Mouse (Mus musculus): Measurements from ENCODE around the gene Cryl1. TPM values are rescaled to one million over a fixed set of nuclear protein-coding genes. Genes with fewer than 3 reads are reported as not detected.

Cryl1 gene
- polyA plus RNA-seq, 1 experiment from 2014 or later = 51.1 TPM

GRCm38 (mm10) chr14:57397221-57397620, 1.1 kb downstream of the Cryl1 start:
- Histone ChIP-seq H3K9me3 (no peaks in the 10 kb centered on the region), H3K27me3 (no peaks in the 10 kb centered on the region), H3K36me3 (no peaks in the 10 kb centered on the region), H3K4me1 (peaks cover 10% of the 10 kb centered on the region; the same call in 1 of the 2 replicates), H3K27ac (no peak overlapping the region), H3K4me3 (peak overlapping the region; percentile 71; the same call in 1 of the 2 replicates), H3K4me2 (peak overlapping the region; percentile 2; the same call in 1 of the 2 replicates), H3K9ac (no peak overlapping the region)
- no peak for ATAC-seq (ENCODE audit: insufficient number of reproducible peaks, low FRiP score, low TSS enrichment, low read depth)
- 89% methylated on average over 5 of the region's 5 CpGs for WGBS

- H3K9me3 ChIP-seq = no peaks in the 10 kb centered on the region
- H3K9ac ChIP-seq = no peak overlapping the region
- H3K4me3 ChIP-seq = no peak overlapping the region
- peaks cover 10% of the 10 kb centered on the region; the same call in 1 of the 2 replicates for H3K4me1 ChIP-seq
- 59% methylated on average over 2 of the region's 2 CpGs for WGBS
- no peaks in the 10 kb centered on the region for H3K27me3 ChIP-seq
- no peak overlapping the region for H3K4me2 ChIP-seq
- no peak for ATAC-seq (ENCODE audit: insufficient number of reproducible peaks, low FRiP score, low TSS enrichment, low read depth)
- H3K27ac ChIP-seq = no peak overlapping the region
- H3K36me3 ChIP-seq = no peaks in the 10 kb centered on the region
Observed at GRCm38 (mm10) chr14:57395470-57395869, 2.9 kb downstream of the Cryl1 start.

- Histone ChIP-seq H3K9ac (no peak overlapping the region), H3K27me3 (no peaks in the 10 kb centered on the region), H3K4me3 (no peak overlapping the region), H3K4me1 (peaks cover under 1% of the 10 kb centered on the region; the same call in 1 of the 2 replicates), H3K4me2 (no peak overlapping the region), H3K9me3 (no peaks in the 10 kb centered on the region), H3K36me3 (no peaks in the 10 kb centered on the region), H3K27ac (no peak overlapping the region)
- 60% methylated on average over 5 of the region's 5 CpGs for WGBS
- no peak for ATAC-seq (ENCODE audit: insufficient number of reproducible peaks, low FRiP score, low TSS enrichment, low read depth)
Observed at GRCm38 (mm10) chr14:57392278-57392677, 6.1 kb downstream of the Cryl1 start.

GRCm38 (mm10) chr14:57391621-57392020, 6.7 kb downstream of the Cryl1 start:
- Histone ChIP-seq H3K9ac (no peak overlapping the region), H3K4me1 (peaks cover 5% of the 10 kb centered on the region), H3K27ac (no peak overlapping the region), H3K36me3 (no peaks in the 10 kb centered on the region), H3K27me3 (no peaks in the 10 kb centered on the region), H3K4me2 (no peak overlapping the region), H3K4me3 (no peak overlapping the region), H3K9me3 (no peaks in the 10 kb centered on the region)
- ATAC-seq (ENCODE audit: insufficient number of reproducible peaks, low FRiP score, low TSS enrichment, low read depth) = no peak
- 69% methylated on average over 4 of the region's 4 CpGs for WGBS

GRCm38 (mm10) chr14:57386758-57387561, 11.4 kb downstream of the Cryl1 start:
- no peak overlapping the region for H3K4me3 ChIP-seq
- no peak for ATAC-seq (ENCODE audit: insufficient number of reproducible peaks, low FRiP score, low TSS enrichment, low read depth)

GRCm38 (mm10) chr14:57385667-57386066, 12.7 kb downstream of the Cryl1 start:
- Histone ChIP-seq H3K27me3 (no peaks in the 10 kb centered on the region), H3K9me3 (no peaks in the 10 kb centered on the region), H3K9ac (no peak overlapping the region), H3K36me3 (no peaks in the 10 kb centered on the region), H3K4me2 (no peak overlapping the region), H3K4me3 (no peak overlapping the region), H3K27ac (no peak overlapping the region), H3K4me1 (peaks cover 5% of the 10 kb centered on the region)
- no peak for ATAC-seq (ENCODE audit: insufficient number of reproducible peaks, low FRiP score, low TSS enrichment, low read depth)
- WGBS = 85% methylated on average over 5 of the region's 5 CpGs

More at GRCm38 (mm10) chr14:57386758-57387561, 11.4 kb downstream of the Cryl1 start:
- no peaks in the 10 kb centered on the region for H3K27me3 ChIP-seq
- 41% methylated on average over 14 of the region's 14 CpGs for WGBS
- H3K9me3 ChIP-seq = no peaks in the 10 kb centered on the region
- no peak overlapping the region for H3K4me2 ChIP-seq
- no peak overlapping the region for H3K9ac ChIP-seq
- H3K4me1 ChIP-seq = peaks cover 5% of the 10 kb centered on the region
- H3K36me3 ChIP-seq = no peaks in the 10 kb centered on the region
- no peak overlapping the region for H3K27ac ChIP-seq

- no peaks in the 10 kb centered on the region for H3K36me3 ChIP-seq
- no peak for ATAC-seq (ENCODE audit: insufficient number of reproducible peaks, low FRiP score, low TSS enrichment, low read depth)
- no peaks in the 10 kb centered on the region for H3K9me3 ChIP-seq
- H3K9ac ChIP-seq = no peak overlapping the region
- 81% methylated on average over 5 of the region's 5 CpGs for WGBS
- H3K27me3 ChIP-seq = no peaks in the 10 kb centered on the region
- no peak overlapping the region for H3K4me3 ChIP-seq
- H3K4me1 ChIP-seq = no peaks in the 10 kb centered on the region
- H3K27ac ChIP-seq = no peak overlapping the region
- no peak overlapping the region for H3K4me2 ChIP-seq
Observed at GRCm38 (mm10) chr14:57377531-57377930, 20.8 kb downstream of the Cryl1 start.

GRCm38 (mm10) chr14:57376956-57377355, 21.4 kb downstream of the Cryl1 start:
- H3K9me3 ChIP-seq = no peaks in the 10 kb centered on the region
- H3K4me1 ChIP-seq = no peaks in the 10 kb centered on the region
- no peak for ATAC-seq (ENCODE audit: insufficient number of reproducible peaks, low FRiP score, low TSS enrichment, low read depth)
- no peak overlapping the region for H3K4me2 ChIP-seq
- 79% methylated on average over 9 of the region's 9 CpGs for WGBS
- H3K36me3 ChIP-seq = no peaks in the 10 kb centered on the region
- H3K4me3 ChIP-seq = no peak overlapping the region
- H3K27me3 ChIP-seq = no peaks in the 10 kb centered on the region
- H3K9ac ChIP-seq = no peak overlapping the region
- no peak overlapping the region for H3K27ac ChIP-seq

GRCm38 (mm10) chr14:57376016-57376415, 22.3 kb downstream of the Cryl1 start:
- H3K27ac ChIP-seq = no peak overlapping the region
- ATAC-seq (ENCODE audit: insufficient number of reproducible peaks, low FRiP score, low TSS enrichment, low read depth) = no peak
- H3K27me3 ChIP-seq = no peaks in the 10 kb centered on the region
- no peaks in the 10 kb centered on the region for H3K9me3 ChIP-seq
- no peaks in the 10 kb centered on the region for H3K36me3 ChIP-seq
- 67% methylated on average over 8 of the region's 8 CpGs for WGBS
- H3K4me3 ChIP-seq = no peak overlapping the region
- no peak overlapping the region for H3K4me2 ChIP-seq
- H3K9ac ChIP-seq = no peak overlapping the region
- no peaks in the 10 kb centered on the region for H3K4me1 ChIP-seq

- no peaks in the 10 kb centered on the region for H3K9me3 ChIP-seq
- no peak for ATAC-seq (ENCODE audit: insufficient number of reproducible peaks, low FRiP score, low TSS enrichment, low read depth)
- no peaks in the 10 kb centered on the region for H3K36me3 ChIP-seq
- no peak overlapping the region for H3K4me3 ChIP-seq
- no peak overlapping the region for H3K4me2 ChIP-seq
- WGBS = 75% methylated on average over 9 of the region's 9 CpGs
- H3K27ac ChIP-seq = no peak overlapping the region
- no peak overlapping the region for H3K9ac ChIP-seq
- no peaks in the 10 kb centered on the region for H3K4me1 ChIP-seq
- H3K27me3 ChIP-seq = no peaks in the 10 kb centered on the region
Observed at GRCm38 (mm10) chr14:57375205-57375604, 23.1 kb downstream of the Cryl1 start.

- no peak for ATAC-seq (ENCODE audit: insufficient number of reproducible peaks, low FRiP score, low TSS enrichment, low read depth)
- H3K36me3 ChIP-seq = no peaks in the 10 kb centered on the region
- no peak overlapping the region for H3K27ac ChIP-seq
- H3K4me2 ChIP-seq = no peak overlapping the region
- H3K9ac ChIP-seq = no peak overlapping the region
- no peaks in the 10 kb centered on the region for H3K9me3 ChIP-seq
- H3K4me1 ChIP-seq = no peaks in the 10 kb centered on the region
- no peaks in the 10 kb centered on the region for H3K27me3 ChIP-seq
- H3K4me3 ChIP-seq = no peak overlapping the region
- WGBS = 46% methylated on average over 8 of the region's 8 CpGs
Observed at GRCm38 (mm10) chr14:57372348-57373102, 25.8 kb downstream of the Cryl1 start.

GRCm38 (mm10) chr14:57367327-57367726, 31.0 kb downstream of the Cryl1 start:
- Histone ChIP-seq H3K4me2 (no peak overlapping the region), H3K27ac (no peak overlapping the region), H3K36me3 (no peaks in the 10 kb centered on the region), H3K27me3 (no peaks in the 10 kb centered on the region), H3K4me1 (peaks cover 10% of the 10 kb centered on the region; the same call in 1 of the 2 replicates), H3K9ac (no peak overlapping the region), H3K4me3 (no peak overlapping the region), H3K9me3 (no peaks in the 10 kb centered on the region)
- no peak for ATAC-seq (ENCODE audit: insufficient number of reproducible peaks, low FRiP score, low TSS enrichment, low read depth)
- 26% methylated on average over 4 of the region's 4 CpGs for WGBS
